Mouse (Mus musculus) left cerebral cortex, postnatal 10 days (tissue): ENCODE data around the gene Tspan9. TPM values are rescaled to one million over a fixed set of nuclear protein-coding genes. Genes with fewer than 3 reads are reported as not detected.

ENCODE experiments used
- DNase-seq, 2 experiments: peaks; one replicate each; pipeline ENCODE4 v3.0.0; 2021 to 2022; ENCODE audit warnings: low spot score in 2 of 2, mixed read lengths in 1 of 2; ENCODE audit errors: extremely low spot score in 1 of 2
- intact Hi-C: fragments of 180-260 bp; cut with DNase I; formaldehyde crosslinking; loops from one replicate; pipeline ENCODE4 v1.15.1; 2025
- total RNA-seq, 2 experiments: library from RNA; stranded (reverse); gene quantifications; 2 replicates each; pipeline ENCODE4 v1.2.3; 2021

Tspan9 gene
- total RNA-seq, 2 experiments from 2014 or later: 84.7 to 89.1 TPM

DNA sequence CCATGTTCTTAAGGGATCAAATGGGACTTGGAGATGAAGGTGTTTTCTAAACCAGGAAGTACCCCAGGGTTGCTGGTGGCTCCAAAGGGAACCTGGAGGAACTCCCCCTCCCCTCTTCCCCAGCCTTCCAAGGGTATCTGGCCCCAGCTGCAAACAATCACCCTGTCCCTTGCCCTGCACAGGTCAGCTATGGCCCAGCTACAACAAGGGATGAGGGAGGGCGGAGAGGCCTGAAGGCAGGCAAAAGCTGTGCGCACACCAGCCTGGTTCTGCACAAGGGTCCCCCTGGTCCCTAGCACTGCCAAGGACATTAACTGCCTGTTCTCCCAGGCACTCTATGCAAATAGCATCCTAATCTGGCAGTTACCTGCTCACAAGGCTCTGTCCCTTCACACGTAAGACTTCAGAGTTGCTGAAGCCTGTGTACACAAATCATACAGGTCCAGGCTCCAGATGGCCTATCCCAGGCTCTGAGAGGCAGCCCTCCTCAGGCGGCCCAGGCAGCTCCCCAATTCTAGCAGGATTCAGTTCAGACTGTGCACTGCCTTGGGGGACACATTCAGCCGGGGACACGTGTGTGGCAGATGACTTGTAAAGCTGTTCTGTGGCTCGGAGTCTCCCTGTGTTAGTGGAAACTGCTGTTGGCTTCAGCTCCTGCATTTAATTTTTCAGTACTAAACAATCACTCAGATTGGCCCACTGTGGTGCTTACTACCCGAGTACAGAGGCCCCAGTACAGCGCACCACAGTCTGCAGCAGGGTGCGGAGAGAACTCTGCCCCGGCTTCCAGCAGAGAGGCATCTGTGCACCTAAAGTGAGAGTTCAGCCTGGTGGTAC lies 133.0 kb downstream of the Tspan9 start:
- DNase-seq: no peak
- intact Hi-C loops: no loop called here

DNA sequence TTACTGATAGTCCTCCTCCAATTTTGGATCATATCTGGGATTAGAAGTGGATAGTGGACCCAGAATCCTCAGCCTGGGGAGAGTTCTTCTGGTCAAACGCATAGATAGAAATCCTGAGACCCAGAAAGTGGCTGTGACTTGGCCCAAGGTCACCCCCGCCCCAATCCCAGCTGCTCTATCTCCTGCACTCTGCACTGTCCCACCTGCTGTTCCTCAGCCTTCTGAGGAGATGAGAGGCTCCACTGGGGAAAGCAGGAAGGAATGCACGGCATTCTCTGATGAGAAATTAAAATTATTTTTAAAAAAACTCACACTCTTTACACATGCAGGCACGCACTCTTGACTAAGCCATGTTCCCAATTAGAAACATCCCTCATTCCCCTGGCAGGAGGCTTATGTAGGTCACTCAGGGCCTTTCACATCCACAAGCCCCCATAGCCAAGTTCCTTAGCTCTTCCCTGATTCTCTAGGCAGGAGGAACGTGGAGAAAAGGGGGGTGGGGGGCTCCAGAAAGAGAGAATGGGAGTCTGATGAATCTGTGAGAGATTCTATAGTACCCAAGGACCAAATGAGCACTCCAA lies 135.3 kb downstream of the Tspan9 start:
- DNase-seq: no peak
- intact Hi-C loops: no loop called here

DNA sequence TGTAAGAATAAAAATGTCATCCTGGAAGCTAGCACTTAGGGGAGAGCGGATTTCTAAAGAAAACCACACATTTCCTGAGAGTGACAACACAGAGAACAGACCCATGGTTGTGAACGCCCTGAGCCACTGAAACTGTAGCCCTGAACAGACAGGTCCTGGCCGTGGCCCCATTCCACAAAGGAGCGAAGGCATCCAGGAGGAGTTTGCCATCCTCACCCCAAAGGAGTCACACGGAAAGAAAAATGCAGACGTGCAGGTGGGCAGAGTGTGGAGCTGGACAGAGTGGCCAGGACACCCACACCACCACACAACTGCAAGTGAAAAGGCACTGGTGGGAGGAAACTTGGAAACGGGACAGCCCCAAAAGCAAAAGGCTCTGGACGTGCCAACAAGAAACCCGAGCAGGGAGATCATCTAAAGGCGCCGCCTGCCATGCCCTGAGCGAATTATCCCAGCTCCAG lies 136.1 kb downstream of the Tspan9 start:
- no peak for DNase-seq
- intact Hi-C loops: no loop called here

DNA sequence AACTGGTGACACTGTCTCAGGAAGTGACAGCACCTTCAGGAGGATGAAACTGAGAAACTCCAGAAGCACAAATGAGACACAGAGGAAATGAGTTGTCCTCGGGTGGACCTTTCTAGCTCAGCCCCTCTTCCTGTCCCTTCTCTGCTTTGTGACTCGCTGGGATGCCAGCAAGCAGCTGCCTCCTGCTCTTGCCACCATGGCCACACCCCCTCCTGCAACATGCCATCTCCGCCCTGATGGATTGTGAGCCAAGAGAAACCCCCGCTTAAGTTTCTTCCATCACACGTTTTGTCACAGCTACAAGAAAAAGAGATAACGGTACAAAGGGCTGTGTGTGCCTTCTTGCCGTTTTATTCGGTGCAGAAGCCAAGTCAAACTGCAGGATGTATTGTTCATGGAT lies 137.2 kb downstream of the Tspan9 start:
- no peak for DNase-seq
- intact Hi-C loops: no loop called here

DNA sequence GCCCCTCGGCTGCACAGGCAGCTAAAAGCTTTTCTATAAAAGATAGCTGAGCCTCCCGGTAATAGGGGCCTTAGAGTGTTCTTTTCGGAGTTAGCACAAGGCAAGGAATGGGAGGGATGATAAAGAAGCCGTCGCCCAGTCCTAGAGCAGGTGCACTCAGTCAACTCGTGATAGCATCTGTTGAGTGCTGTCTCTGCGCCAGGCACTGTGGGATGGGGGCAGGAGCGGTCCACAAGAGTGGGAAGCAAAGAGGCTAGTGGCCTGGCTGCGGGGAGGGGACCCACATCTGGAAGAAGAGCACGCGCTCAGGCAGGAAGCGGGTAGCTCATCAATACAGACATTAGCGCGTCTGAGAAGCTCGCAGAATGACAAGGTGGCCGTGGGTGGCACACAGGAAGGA lies 138.8 kb downstream of the Tspan9 start:
- intact Hi-C loops: no loop called here
- DNase-seq: no peak

DNA sequence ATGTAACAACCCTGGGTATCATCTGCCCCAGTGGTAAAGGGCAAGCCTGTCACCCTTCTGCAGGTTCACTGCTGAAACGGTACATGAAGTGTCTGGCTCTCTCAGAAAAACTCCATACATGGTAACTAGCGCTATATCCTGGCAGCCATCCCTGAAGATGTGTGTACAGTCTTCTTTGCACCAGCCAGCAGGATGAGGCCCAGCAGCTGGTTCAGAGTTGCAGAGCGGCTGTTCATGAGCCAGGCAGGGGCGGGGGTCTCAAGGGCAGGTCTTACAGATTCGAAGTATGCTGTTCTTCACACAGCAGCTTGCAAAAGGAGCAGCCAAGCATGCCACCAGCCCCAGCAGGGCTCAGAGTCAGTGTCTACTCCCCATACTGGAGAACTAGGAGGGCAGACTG lies 139.9 kb downstream of the Tspan9 start:
- intact Hi-C loops: no loop called here
- DNase-seq: no peak

DNA sequence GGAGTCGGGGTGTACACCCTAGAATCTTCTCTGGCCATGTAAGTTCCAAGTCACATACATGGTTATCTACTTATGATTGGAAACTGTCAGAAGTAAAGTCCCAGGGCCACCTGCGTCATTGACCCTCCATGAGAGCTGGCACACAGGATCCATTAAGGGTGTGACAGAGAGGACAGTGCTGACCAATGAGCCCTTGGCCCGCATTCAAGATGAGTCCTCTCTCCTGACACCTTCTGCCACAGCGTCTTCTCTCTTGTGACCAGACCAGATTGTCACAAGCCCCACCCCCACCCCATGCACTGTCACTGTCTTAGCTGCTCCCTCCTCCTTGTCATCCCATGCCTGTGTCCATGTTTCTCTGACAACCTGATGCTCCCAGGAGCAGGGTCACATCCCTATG lies 140.7 kb downstream of the Tspan9 start:
- DNase-seq: no peak
- intact Hi-C loops: no loop called here

DNA sequence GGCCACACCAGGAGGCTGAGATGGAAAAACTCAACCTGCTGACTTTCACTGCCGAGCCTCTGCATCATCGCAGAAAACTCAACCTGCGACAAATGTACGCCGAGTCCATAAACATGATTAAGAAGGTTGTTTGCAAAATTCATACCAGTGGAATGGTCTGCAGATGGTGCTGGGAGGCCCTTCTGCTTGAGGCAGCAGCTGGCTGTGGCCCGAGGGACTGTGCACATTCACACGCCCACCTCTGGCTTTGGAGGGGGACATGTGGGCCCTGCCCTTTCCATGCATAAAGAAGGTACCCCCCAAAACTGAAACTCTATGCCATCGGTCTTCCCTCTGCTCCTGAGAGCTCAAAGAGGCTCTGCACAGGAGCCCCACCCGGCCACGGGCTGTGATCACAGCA lies 141.3 kb downstream of the Tspan9 start:
- intact Hi-C loops: no loop called here

DNA sequence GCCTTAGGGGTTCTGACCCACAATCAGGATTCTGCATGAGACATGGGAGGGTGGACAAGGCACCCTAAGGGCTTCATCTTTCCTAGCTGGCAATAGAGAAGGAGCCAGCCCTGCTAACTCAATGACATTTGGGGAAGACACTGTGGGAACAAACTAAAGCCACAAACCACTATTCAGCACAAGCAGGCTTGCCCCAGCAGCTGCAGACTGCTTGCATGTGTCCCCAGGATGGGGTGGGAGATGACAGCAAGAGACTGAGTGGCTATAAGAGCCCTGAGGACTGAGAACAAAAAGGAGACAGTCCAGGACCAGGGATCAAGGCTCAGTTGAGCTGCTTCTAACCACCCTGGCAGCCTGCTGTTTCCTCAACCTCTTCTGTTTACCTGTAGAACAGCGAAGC lies 141.8 kb downstream of the Tspan9 start:
- no peak for DNase-seq
- intact Hi-C loops: no loop called here

More for the DNA sequence above, 141.3 kb downstream of the Tspan9 start:
- no peak for DNase-seq

DNA sequence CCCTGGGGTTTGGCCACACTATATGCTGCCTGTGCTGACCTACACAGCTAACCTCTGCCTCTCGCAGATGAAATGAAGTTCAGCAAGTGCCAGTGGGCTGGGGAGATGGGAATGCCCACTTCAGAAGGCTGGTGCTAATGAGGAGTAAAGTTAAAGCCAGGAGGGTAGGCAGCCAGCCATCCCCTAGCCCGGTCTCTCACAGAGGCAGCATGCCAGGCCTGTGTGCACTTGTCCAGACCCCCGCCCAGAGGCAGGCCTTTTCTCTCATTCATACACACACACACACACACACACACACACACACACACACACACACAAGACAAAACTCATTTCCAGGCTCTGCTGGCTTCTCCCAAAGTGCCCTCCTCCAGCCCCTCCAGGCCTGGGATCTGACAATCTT lies 142.6 kb downstream of the Tspan9 start:
- intact Hi-C loops: no loop called here
- peak in 1 of 2 experiments; percentile 53 for DNase-seq

DNA sequence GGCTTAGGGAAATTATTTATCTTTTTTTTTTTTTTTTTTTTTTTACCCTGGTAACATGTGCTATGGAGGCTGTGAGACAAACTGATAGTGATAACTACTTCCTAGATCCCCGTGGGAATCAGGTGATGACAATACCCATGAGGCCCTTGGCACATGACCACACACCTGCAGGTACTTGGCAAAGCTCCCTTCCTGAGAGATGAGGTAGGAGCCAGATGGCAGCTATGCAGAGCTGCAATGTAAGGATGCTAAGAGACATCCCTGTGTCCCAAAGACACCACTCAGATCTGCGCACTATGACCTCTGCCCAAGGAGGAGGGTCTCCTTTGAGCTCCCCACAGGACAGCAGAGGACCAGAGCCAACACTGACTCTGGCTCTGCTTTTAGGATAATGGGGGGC lies 144.3 kb downstream of the Tspan9 start:
- no peak for DNase-seq
- intact Hi-C loops: no loop called here

DNA sequence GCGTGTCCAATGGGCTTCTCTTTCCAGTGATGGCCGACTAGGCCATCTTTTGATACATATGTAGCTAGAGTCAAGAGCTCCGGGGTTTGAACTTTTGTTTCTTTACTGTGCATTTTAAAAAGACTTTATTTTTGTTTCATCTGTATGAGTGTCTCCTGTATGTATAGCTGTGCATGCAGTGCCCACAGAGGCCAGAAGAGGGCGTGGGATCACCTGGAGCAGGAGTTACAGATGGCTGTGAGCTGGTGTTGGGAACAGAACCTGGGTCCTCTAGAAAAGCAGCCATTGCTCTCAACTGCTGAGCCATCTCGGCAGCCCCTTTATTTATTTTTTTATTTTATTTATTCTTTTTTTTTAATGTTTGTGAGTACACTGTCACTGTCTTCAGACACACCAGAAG lies 146.5 kb downstream of the Tspan9 start:
- intact Hi-C loops: no loop called here
- no peak for DNase-seq

DNA sequence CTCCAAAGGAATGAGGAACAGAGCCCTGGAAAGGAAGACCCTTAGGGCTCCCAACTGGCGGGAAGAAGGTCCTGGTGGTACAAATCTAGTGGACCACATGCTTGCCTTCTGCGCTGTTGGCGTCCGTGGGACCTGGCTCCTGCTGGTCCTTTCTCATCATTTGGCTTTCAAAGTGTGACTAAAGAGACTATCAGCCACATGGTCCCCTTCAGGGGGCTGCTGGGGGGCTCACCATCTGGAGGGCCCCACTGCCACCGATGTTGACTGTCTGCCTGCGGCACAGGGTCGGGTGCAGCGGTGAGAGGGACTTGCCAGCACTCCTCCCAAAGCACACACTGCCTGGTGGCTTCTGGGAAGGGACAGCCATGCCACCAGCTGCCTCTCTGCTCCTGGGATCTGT lies 150.4 kb downstream of the Tspan9 start:
- intact Hi-C loops: no loop called here
- no peak for DNase-seq

DNA sequence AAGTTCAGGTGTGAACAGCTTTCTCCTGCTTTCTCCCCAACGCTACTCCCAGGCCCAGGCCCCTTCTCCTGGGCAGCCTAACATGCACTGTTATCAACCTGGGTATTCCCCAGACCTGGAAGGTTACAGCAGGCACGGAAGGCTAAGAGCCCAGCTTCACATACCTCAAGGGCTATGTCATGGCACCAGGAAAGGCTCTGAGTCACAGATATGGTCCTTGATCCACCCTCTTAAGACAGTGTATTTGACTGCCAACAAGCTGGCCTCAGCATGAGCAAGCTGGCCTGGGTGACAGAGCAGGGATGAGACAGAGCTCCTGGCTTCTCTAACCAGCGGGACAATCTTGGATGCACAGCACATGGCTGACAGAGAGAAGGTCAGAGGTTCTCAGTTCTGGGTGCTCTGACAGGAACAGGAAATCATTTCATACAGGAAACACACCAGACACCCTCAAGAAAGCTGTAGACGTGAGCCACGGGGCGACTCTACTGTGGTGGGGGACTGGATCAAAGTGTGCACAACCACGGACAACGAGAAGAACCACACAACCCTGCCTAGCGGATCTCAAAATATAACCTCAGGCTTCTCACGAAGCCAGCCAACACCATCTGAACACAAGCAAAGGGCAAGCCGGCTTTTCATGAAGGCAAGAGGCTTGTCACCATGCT lies 151.8 kb downstream of the Tspan9 start:
- no peak for DNase-seq
- intact Hi-C loops: no loop called here

DNA sequence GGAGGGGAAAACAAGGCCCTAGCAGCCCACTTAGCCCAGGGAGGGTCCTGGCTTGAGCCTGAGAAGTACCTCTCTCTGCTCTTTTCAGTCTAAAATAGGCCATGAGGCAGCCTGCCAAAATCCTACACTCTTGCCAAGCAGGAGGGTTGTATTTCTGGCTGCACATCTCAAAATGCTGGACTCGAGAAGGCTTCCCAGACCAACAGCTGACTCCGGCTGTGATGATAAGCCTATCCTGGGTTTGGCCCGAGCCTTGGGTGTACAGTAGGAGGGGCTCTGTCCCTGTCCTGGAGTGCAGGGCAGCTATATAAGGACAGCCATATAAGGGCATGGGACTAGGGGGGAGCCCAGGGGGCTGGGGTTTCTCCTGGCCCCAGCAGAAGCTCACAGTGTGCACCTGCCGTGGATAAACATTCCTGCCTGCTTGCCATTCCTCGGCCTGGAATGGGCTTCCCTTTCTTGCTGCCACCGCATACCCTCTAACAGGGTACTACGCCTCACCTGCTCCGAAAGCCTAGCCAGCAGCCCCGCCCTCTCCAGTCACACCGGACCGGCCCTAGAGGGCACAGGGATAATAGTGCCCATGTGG lies 153.7 kb downstream of the Tspan9 start:
- intact Hi-C loops: no loop called here
- peak; percentile 82 to 83 for DNase-seq

DNA sequence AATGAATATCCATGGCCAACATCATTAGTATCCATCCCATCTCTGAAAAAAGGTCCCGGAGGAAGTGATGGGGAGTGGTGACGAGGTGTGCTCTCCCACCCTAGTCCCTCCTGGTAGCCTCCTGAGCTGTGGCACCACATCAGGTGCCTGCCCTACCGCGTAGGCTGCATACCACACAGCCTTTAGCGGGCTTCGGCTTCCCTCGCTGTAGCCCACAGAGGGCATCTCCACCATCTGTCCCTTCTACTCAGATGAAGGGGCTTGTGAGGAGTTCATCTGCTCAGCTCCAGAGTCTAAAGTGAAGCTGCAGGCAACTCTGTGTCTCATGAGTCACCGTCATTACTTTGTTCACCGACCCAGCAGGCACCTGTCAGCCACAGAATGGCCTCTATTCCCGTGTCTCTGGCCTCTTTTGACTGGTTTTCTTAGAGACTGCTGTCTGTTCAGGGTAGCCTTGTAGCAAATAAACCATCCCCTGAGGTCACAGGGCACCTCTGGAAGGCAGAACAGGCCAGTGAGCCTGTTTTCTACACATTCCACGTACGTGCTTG lies 154.4 kb downstream of the Tspan9 start:
- no peak for DNase-seq
- intact Hi-C loops: no loop called here

DNA sequence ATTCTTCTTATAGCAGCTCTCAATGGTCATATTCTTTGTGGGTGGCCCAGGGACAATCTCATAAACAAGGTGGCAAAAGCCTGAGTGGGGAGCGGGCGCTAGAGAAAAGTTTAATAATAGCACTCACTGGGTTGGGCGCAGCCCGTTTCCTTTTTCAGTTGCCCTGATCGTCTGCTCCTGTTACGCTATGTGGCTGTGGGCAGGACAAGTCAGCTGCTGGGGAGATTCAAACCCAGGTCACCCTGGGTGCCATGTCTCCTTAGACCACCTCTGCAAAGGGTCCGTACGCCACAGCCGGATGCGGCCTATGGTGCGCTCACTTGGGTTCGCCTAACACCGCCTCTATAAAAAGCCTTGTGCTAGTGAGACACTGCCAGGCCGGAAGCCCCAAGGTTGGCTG lies 156.0 kb downstream of the Tspan9 start:
- no peak for DNase-seq
- intact Hi-C loops: no loop called here

DNA sequence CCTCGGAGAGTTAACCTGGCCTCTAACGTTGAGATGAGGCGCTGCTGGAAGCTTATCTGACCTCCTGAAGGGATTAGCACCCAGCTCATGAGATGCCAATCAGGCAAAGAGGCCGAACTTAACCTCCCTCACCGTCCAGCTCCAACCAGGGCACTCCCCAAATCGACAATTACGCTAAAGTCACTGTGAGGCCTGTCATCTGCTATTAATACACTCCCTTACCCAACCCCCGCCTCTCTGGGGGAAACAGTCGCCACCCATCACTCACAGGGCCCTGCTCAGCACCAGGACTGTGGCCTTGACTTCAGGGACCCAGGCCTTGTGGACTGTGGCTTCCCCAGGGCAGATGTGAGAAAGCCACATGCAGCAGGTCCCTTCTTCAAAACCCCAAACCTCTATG lies 157.0 kb downstream of the Tspan9 start:
- no peak for DNase-seq
- intact Hi-C loops: no loop called here

DNA sequence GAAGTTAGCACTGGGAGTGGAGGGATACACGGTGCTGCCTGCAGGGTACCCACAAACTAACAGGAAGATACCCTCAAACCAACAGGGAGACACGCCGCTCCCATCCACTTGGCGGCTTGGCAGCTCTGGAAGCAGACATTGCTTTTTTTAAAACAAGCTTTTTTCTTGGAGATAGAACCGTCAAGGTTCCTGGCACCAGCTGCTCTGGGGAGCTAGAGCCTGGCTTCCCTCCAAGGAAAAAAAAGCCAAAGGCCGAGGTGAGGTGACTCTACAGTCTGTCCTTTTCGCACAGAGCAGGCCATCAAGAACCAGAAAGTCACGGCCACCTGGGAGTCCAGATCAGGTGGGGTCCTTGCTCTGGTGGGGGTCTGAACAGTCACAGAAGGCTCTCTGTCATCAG lies 162.2 kb downstream of the Tspan9 start:
- peak in 1 of 2 experiments; percentile 36 for DNase-seq
- intact Hi-C loops: no loop called here
